Mouse (Mus musculus) C2C12 (cell line): ENCODE results near the gene Auh.

ENCODE experiments used
- CTCF ChIP-seq: IDR thresholded peaks from one replicate; pipeline ENCODE4 v1.5.1; 2011; ENCODE audit not compliant: control insufficient read depth, insufficient read depth, insufficient read length
- USF1 ChIP-seq: IDR thresholded peaks from one replicate; pipeline ENCODE4 v1.6.1; 2011; ENCODE audit warnings: low read depth, mild to moderate bottlenecking, control low read depth, moderate library complexity

DNA sequence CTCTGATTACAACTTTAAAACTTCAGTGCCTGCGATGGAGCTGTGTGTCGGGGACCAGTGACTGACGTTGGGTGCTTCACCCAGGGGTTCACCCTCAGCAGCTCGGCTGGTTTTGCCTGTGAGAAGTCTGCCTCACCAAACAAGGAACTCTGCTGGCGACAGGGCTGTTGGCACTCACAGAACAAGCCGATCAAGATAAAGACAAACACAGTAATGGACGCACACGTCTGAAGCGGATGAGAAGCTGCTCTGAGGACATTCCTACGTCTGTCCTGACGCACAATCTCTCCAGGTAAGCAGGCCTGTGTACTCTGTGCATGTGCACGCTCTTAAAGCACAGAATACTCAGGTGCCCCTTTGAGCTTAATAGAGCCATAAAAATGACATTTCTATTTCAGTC is 71.1 kb downstream of the Auh start:
- TF ChIP-seq CTCF (no peak), USF1 (no peak)
